Mouse (Mus musculus) cerebellum, adult 2 months (tissue): ENCODE results near the gene Efnb3.

Source experiments
- CTCF ChIP-seq: fragments of 200-500 bp; IDR thresholded peaks from 2 replicates; pipeline ENCODE4 v1.5.1; 2011; ENCODE audit warnings: low read depth, mild to moderate bottlenecking, control low read depth, low read length, moderate library complexity, borderline replicate concordance; ENCODE audit not compliant: insufficient read depth
- POLR2A ChIP-seq: fragments of 200-500 bp; IDR thresholded peaks from 2 replicates; pipeline ENCODE4 v1.6.1; 2011; ENCODE audit warnings: low read length, control low read depth, borderline replicate concordance; ENCODE audit not compliant: insufficient read depth

DNA sequence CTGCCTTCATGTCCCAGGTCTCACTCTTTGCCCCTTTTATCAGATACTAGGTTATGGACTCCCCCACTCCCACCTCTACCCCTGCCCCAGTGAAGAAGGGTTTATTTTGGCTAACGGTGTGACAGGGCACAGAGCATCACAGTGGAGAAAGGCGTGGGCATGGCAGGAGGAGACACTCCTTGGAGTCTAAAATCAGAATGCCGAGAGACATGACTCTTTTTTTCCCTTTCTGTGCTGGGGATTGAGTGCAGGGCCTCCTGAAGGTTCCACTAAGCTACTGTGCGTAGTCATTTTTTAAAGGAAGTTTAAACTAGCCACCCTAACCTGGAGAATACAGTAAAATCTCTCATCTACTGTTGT, 32.0 kb downstream of the Efnb3 start:
- no peak for TF ChIP-seq POLR2A
- TF ChIP-seq CTCF: no peak
